Comparison of ENCODE assay signal across 14 mouse cellular contexts in the genomic region with DNA sequence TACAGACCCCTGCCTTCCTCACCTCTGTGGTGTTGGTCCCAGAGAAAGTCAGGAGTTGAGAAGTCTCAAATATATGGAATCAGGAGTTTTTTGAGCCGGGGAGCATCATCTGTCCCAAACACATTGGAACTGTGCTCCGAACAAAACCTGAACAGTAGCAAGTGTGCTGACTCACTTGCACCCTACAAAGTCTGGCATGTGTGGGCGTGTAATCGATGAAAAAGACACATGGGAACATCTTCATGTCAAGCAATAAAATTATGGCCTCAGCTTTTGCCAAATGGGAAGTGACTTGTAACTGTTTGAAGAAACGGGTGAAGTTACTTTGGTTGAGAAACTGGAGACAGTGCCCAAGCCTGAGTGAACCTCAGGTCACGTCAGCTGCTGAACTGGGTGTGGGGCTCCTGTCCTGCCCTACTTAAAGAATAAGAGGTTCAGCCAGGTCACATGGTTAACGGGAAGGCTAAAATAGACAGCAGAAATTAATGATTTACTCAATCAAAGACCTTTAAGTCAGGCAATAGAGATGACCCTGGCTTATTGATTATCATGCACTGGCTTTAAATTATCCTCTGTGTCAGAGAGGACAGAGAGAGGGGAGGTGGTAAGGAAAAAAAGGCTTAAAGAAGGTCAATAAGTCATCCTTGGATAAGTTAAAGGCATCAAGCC.
A peak's percentile ranks its signal among the peaks of the same experiment; 100 is the strongest.
DNase-seq lines count a peak whose midpoint lies in the region.
"Had no signal": no experiment of that assay in that cellular context is flagged by ENCODE, and none has a peak within 500 bp of the region (broad histone marks: within the 10 kb centered on the region; RNA-seq: fewer than 3 reads in every experiment).

No protein-coding gene starts in this region.

- intact Hi-C loops in left cerebral cortex, postnatal 14 days (cut with DNase I) = no loop called here

- peak; percentile 12 for DNase-seq in layer of hippocampus, adult 11-12 months (ENCODE audit: low spot score)
- no peak for DNase-seq in layer of hippocampus, adult 9-10 months (ENCODE audit: low spot score)
- peak; percentile 6 to 40 for DNase-seq in left cerebral cortex, postnatal 14 days (ENCODE audit: low spot score in 2 of 2)
- DNase-seq in left cerebral cortex, adult 11 months (ENCODE audit: low spot score) = no peak
- DNase-seq in right cerebral cortex, adult 18-20 months = peak; percentile 58
- DNase-seq in right cerebral cortex, postnatal 25 days = no peak
- no peak for DNase-seq in ovary, postnatal 14 days (ENCODE audit: low spot score)
- DNase-seq: adrenal gland, adult 8-10 months; adrenal gland, postnatal 25 days; cerebellum, adult 18-20 months; cerebellum, adult 9-10 months; cerebellum, postnatal 14 days; gastrocnemius, postnatal 25 days; heart, adult 18-20 months had no signal

Comparison
In these comparisons a context has a peak if more than half of its experiments do, and no peak if none do; other contexts are left out.
1. DNase-seq: peak in layer of hippocampus, adult 11-12 months (single experiment), left cerebral cortex, postnatal 14 days (2 of 2) and right cerebral cortex, adult 18-20 months (single experiment); none in layer of hippocampus, adult 9-10 months (single experiment), left cerebral cortex, adult 11 months (single experiment), right cerebral cortex, postnatal 25 days (single experiment) and ovary, postnatal 14 days (single experiment).